8 mouse cellular contexts compared by ENCODE assay signal in genomic region chr9:56160341-56161141, GRCm38 (mm10). TPM values are rescaled to one million over a fixed set of nuclear protein-coding genes. Genes with fewer than 3 reads are reported as not detected.
DNase-seq lines count a peak whose midpoint lies in the region; ATAC-seq lines count a peak whose summit lies in the region.

No protein-coding gene starts in this region.

- H3K4me3 ChIP-seq in intestine, embryonic 14.5 days (ENCODE audit: low read depth, low read length), result peak overlapping the region; percentile 98

- peak; percentile 80 to 84 for DNase-seq in adrenal gland, adult 18-20 months (ENCODE audit: low spot score in 2 of 2)
- peak; percentile 95 for DNase-seq in embryo, embryonic 10.5 days (ENCODE audit: low spot score)
- DNase-seq in gastrocnemius, postnatal 25 days, result peak; percentile 90
- DNase-seq in intestine, embryonic 14.5 days (ENCODE audit: low spot score), result peak; percentile 90
- DNase-seq in left cerebral cortex, postnatal 14 days (ENCODE audit: low spot score in 2 of 2), result peak; percentile 94 to 95
- DNase-seq in right cerebral cortex, postnatal 25 days, result peak; percentile 95
- peak; percentile 79 to 86 for DNase-seq in urinary bladder, postnatal 36 days (ENCODE audit: low spot score in 2 of 2)

- H3K4me1 ChIP-seq in intestine, embryonic 14.5 days (replicated peaks; ENCODE audit: control insufficient read depth, insufficient read depth, low read length), result peaks cover 33% of the 10 kb centered on the region

- no peaks in the 10 kb centered on the region for H3K27me3 ChIP-seq in intestine, embryonic 14.5 days (replicated peaks; ENCODE audit: control insufficient read depth, insufficient read depth, low read length)

- intact Hi-C loops in left cerebral cortex, postnatal 14 days (cut with DNase I), result no loop called here

- no peaks in the 10 kb centered on the region for H3K9me3 ChIP-seq in intestine, embryonic 14.5 days (ENCODE audit: control insufficient read depth, low read length)

- no peaks in the 10 kb centered on the region for H3K36me3 ChIP-seq in intestine, embryonic 14.5 days (ENCODE audit: control insufficient read depth, insufficient read depth, low read length)

- peak overlapping the region; percentile 96 for H3K27ac ChIP-seq in intestine, embryonic 14.5 days (ENCODE audit: low read depth)

- peak overlapping the region; percentile 99 for H3K9ac ChIP-seq in intestine, embryonic 14.5 days (ENCODE audit: low read length)

- peak overlapping the region; percentile 81 for H3K4me2 ChIP-seq in intestine, embryonic 14.5 days (ENCODE audit: low read length)

- peak; percentile 96 for ATAC-seq in intestine, embryonic 14.5 days (replicated peaks; ENCODE audit: low FRiP score, low TSS enrichment, low read depth)
- ATAC-seq in megakaryocyte-erythroid progenitor cell, adult 5-6 weeks (replicated peaks; ENCODE audit: low FRiP score, low TSS enrichment, poor library complexity, severe bottlenecking), result peak; percentile 98

- under 1% methylated on average over 73 of the region's 82 CpGs for WGBS in intestine, embryonic 14.5 days

RNA-seq across cellular contexts. Expression of gene Tspan3, which starts 4.7 kb away (rescaled TPM):
- 100 to 1,000 TPM; 112 to 141 TPM for total RNA-seq in adrenal gland, adult 18-20 months (2021)
- 100 to 1,000 TPM; 112 to 139 TPM for total RNA-seq in gastrocnemius, postnatal 25 days (2021)
- 477 and 510 TPM in 2 replicates for polyA plus RNA-seq in intestine, embryonic 14.5 days (2014; fragmentation: Nextera tagmentation; extraction: Ambion mirVana)
- 100 to 1,000 TPM; 415 to 420 TPM for total RNA-seq in left cerebral cortex, postnatal 14 days (2021)
- total RNA-seq in megakaryocyte-erythroid progenitor cell, adult 5-6 weeks (2014; fragmentation: Nextera tagmentation), result 14.0 and 15.7 TPM in 2 replicates
- 16.8 and 27.4 TPM in 2 replicates for total RNA-seq in megakaryocyte-erythroid progenitor cell, adult 5-6 weeks (2017)

Comparison
In these comparisons a context has a peak if more than half of its experiments do, and no peak if none do; other contexts are left out.
1. Peak in every context shown above with its lines: DNase-seq, ATAC-seq, H3K4me3 ChIP-seq and H3K27ac ChIP-seq.